Mouse (Mus musculus) layer of hippocampus, postnatal 36 days (tissue): ENCODE measurements around the gene Col6a4. TPM values are rescaled to one million over a fixed set of nuclear protein-coding genes. Genes with fewer than 3 reads are reported as not detected.

Source experiments
- DNase-seq, 2 experiments: peaks; one replicate each; pipeline ENCODE4 v3.0.0; 2022
- total RNA-seq, 2 experiments: library from RNA; stranded (reverse); gene quantifications; 2 replicates each; pipeline ENCODE4 v1.2.3; 2021

The Col6a4 gene
- total RNA-seq, 2 experiments from 2014 or later: 1.2 to 1.8 TPM

DNA sequence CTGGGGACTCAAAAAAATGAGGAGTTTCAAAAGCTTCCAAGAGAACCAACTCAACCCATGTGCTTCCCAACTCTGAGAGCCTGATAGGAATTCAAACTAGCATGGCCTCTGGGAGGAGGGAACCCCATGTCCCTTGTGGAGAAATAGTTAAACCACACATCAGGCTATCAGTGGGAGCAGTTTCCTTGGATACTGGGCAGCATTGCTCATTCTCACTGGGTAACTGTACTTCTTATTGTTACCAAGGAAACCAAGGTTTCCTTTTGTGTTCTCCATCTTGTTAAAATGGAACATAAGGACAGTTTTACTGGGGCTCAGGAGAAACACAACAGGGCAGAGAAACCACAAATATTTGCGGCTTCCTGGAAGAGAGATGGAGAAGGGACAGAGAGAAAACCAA lies 146.8 kb downstream of the Col6a4 start:
- no peak for DNase-seq

DNA sequence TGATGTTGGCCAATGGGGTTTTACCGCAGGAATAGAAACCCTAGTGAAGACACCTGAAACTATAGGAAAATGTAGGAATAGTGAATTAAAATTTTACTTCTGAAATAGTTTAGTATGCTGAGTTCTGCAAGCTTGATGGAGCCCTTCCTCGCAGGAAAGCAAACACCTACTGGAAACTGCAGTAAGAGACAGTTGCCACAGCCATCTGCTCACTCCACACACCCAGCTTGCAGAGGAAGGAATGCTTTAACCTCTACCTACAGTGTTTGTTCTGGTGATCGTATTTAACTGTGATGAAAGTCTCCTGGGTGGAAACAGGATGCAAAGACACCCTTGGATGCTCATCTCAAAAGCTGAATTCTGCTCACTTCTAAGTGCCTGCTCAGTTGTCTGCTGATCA lies 149.0 kb downstream of the Col6a4 start:
- peak; percentile 53 to 56 for DNase-seq

Other genes with a start within 250 kb of the Col6a4 start
- gene Col6a5, start 136.1 kb downstream of the Col6a4 start, total RNA-seq: 1 to 10 TPM in 1 of 2 experiments, under 1 TPM in 1; 0.95 to 1.1 TPM
- gene Glyctk, start 61.4 kb upstream of the Col6a4 start, total RNA-seq: 1 to 10 TPM; 4.2 to 4.8 TPM
- 100 to 1,000 TPM; 143 TPM for gene Wdr82, start 74.1 kb upstream of the Col6a4 start, total RNA-seq
- 10 to 100 TPM; 16.0 to 20.8 TPM for gene Ppm1m, start 103.0 kb upstream of the Col6a4 start, total RNA-seq
- 10 to 100 TPM; 52.1 to 57.5 TPM for gene Twf2, start 106.3 kb upstream of the Col6a4 start, total RNA-seq
- 1 to 10 TPM in 1 of 2 experiments, under 1 TPM in 1; 0.97 to 1.6 TPM for gene Tlr9, start 125.8 kb upstream of the Col6a4 start, total RNA-seq
- 100 to 1,000 TPM; 138 to 142 TPM for gene Alas1, start 151.9 kb upstream of the Col6a4 start, total RNA-seq
- gene Poc1a, start 184.3 kb upstream of the Col6a4 start, total RNA-seq: 10 to 100 TPM; 10.6 to 12.2 TPM